ENCODE assay signal across 8 mouse cellular contexts in the genomic region with DNA sequence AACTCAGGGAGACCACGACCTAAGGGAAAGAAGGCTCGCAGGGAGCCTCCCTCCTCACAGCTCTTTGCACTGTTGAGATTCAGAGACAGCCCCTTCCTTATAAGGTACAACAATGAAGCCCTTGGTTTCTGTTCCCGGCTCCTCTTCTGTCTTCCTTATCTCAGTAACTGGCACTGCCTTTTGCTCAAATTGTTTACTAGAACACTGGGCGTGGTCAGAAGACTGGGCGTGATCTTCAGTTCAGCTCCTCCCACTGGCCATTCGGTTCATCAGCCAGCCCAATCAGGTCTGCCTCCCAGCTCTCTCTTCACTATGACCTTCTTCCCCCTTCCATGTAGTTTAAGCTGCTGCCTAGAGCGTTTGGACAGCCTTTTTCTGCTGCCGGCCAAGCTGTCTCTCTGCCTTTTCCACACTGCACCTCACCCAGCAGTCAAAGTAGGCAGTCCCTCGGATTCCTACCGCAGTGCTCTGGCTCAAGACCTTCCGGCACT. TPM values are rescaled to one million over a fixed set of nuclear protein-coding genes. Genes with fewer than 3 reads are reported as not detected.
DNase-seq lines count a peak whose midpoint lies in the region; ATAC-seq and TF ChIP-seq lines count a peak whose summit lies in the region.

No protein-coding gene starts in this region.

- no peaks in the 10 kb centered on the region for H3K27me3 ChIP-seq in forebrain, postnatal 0 days (ENCODE audit: insufficient read depth, low read length)
- no peaks in the 10 kb centered on the region for H3K27me3 ChIP-seq in hindbrain, embryonic 14.5 days (ENCODE audit: control insufficient read depth, insufficient read depth, low read length)
- no peaks in the 10 kb centered on the region for H3K27me3 ChIP-seq in liver, embryonic 11.5 days (replicated peaks; ENCODE audit: control insufficient read depth, insufficient read depth, low read length)
- H3K27me3 ChIP-seq in midbrain, postnatal 0 days (ENCODE audit: insufficient read depth, low read length): no peaks in the 10 kb centered on the region
- no peaks in the 10 kb centered on the region for H3K27me3 ChIP-seq in stomach, postnatal 0 days (ENCODE audit: control insufficient read depth, insufficient read depth, low read length)

- H3K9ac ChIP-seq in forebrain, postnatal 0 days: no peak overlapping the region
- H3K9ac ChIP-seq in hindbrain, embryonic 14.5 days: no peak overlapping the region
- peak overlapping the region; percentile 67 for H3K9ac ChIP-seq in liver, embryonic 11.5 days (ENCODE audit: low read depth, low read length)
- no peak overlapping the region for H3K9ac ChIP-seq in midbrain, postnatal 0 days (replicated peaks; ENCODE audit: low read length, poor library complexity, severe bottlenecking)
- H3K9ac ChIP-seq in stomach, postnatal 0 days (ENCODE audit: low read length): no peak overlapping the region

- ATAC-seq in forebrain, postnatal 0 days: 0 out of 2 replicates have a peak, but pooled peaks have one; percentile 16
- ATAC-seq in hindbrain, embryonic 14.5 days (ENCODE audit: low FRiP score): 0 out of 2 replicates have a peak, but pooled peaks have one; percentile 27
- ATAC-seq in liver, embryonic 11.5 days (replicated peaks; ENCODE audit: low FRiP score): peak; percentile 78
- ATAC-seq in midbrain, postnatal 0 days (ENCODE audit: low FRiP score): no peak
- ATAC-seq in stomach, postnatal 0 days (ENCODE audit: low FRiP score, low TSS enrichment): peak; percentile 56; the same call in 1 of the 2 replicates

- WGBS in forebrain, postnatal 0 days: 24% methylated on average over 11 of the region's 11 CpGs
- 19% methylated on average over 11 of the region's 11 CpGs for WGBS in hindbrain, embryonic 14.5 days
- WGBS in liver, embryonic 11.5 days: 4% methylated on average over 11 of the region's 11 CpGs
- 17% methylated on average over 11 of the region's 11 CpGs for WGBS in midbrain, postnatal 0 days
- WGBS in stomach, postnatal 0 days: 8% methylated on average over 11 of the region's 11 CpGs

- peak overlapping the region; percentile 54 for H3K27ac ChIP-seq in layer of hippocampus, adult 2 months
- no peak overlapping the region for H3K27ac ChIP-seq in forebrain, postnatal 0 days (ENCODE audit: low read depth, low read length)
- H3K27ac ChIP-seq in hindbrain, embryonic 14.5 days: no peak overlapping the region
- peak overlapping the region; percentile 87 for H3K27ac ChIP-seq in liver, embryonic 11.5 days (ENCODE audit: low read depth, low read length)
- no peak overlapping the region for H3K27ac ChIP-seq in midbrain, postnatal 0 days (ENCODE audit: low read depth, low read length)
- peak overlapping the region; percentile 73 for H3K27ac ChIP-seq in stomach, postnatal 0 days (replicated peaks)

- no peak for DNase-seq in layer of hippocampus, adult 2 months (ENCODE audit: low spot score in 2 of 2)
- no peak for DNase-seq in layer of hippocampus, postnatal 10 days (ENCODE audit: low spot score in 2 of 2)
- peak; percentile 87 for DNase-seq in c-Kit-positive CD71-negative TER-119-negative erythroid progenitor cells, embryonic 14.5 days (ENCODE audit: low read depth)
- DNase-seq in forebrain, postnatal 0 days: no peak
- no peak for DNase-seq in hindbrain, embryonic 14.5 days (ENCODE audit: low spot score)
- DNase-seq in liver, embryonic 11.5 days (ENCODE audit: low spot score): peak; percentile 76
- DNase-seq in midbrain, postnatal 0 days (ENCODE audit: low spot score): peak; percentile 43
- peak; percentile 64 for DNase-seq in stomach, postnatal 0 days (ENCODE audit: low spot score)

- H3K4me3 ChIP-seq in layer of hippocampus, adult 2 months: peak overlapping the region; percentile 17
- no peak overlapping the region for H3K4me3 ChIP-seq in forebrain, postnatal 0 days (ENCODE audit: low read depth, low read length)
- H3K4me3 ChIP-seq in hindbrain, embryonic 14.5 days (replicated peaks; ENCODE audit: low read length): peak overlapping the region; percentile 5; the same call in 1 of the 2 replicates
- peak overlapping the region; percentile 58 for H3K4me3 ChIP-seq in liver, embryonic 11.5 days (ENCODE audit: low read depth, low read length)
- H3K4me3 ChIP-seq in midbrain, postnatal 0 days (ENCODE audit: low read depth, low read length): 0 out of 2 replicates have a peak overlapping the region, but pooled peaks have one; percentile 1
- H3K4me3 ChIP-seq in stomach, postnatal 0 days (ENCODE audit: low read depth, low read length): peak overlapping the region; percentile 23

- TF ChIP-seq CTCF in layer of hippocampus, adult 2 months (conservative IDR thresholded peaks at IDR 0.05): no peak
- TF ChIP-seq CTCF in forebrain, postnatal 0 days (IDR thresholded peaks at IDR 0.05; ENCODE audit: low read depth): no peak
- no peak for TF ChIP-seq CTCF in midbrain, postnatal 0 days (IDR thresholded peaks at IDR 0.05)
- TF ChIP-seq CTCF in stomach, postnatal 0 days (IDR thresholded peaks at IDR 0.05; ENCODE audit: low read depth): peak; percentile 9; the same call in 1 of the 2 replicates

- H3K4me1 ChIP-seq in forebrain, postnatal 0 days (ENCODE audit: insufficient read depth): no peaks in the 10 kb centered on the region
- 0 out of 2 replicates have a peak, but pooled peaks cover 4% of the 10 kb centered on the region for H3K4me1 ChIP-seq in hindbrain, embryonic 14.5 days (replicated peaks; ENCODE audit: control insufficient read depth, insufficient read depth, low read length)
- peaks cover 23% of the 10 kb centered on the region for H3K4me1 ChIP-seq in liver, embryonic 11.5 days (replicated peaks; ENCODE audit: control insufficient read depth, insufficient read depth, low read length)
- no peaks in the 10 kb centered on the region for H3K4me1 ChIP-seq in midbrain, postnatal 0 days (ENCODE audit: insufficient read depth, low read length)
- no peaks in the 10 kb centered on the region for H3K4me1 ChIP-seq in stomach, postnatal 0 days (replicated peaks; ENCODE audit: control insufficient read depth, insufficient read depth)

- no peaks in the 10 kb centered on the region for H3K36me3 ChIP-seq in forebrain, postnatal 0 days (ENCODE audit: insufficient read depth)
- no peaks in the 10 kb centered on the region for H3K36me3 ChIP-seq in hindbrain, embryonic 14.5 days (replicated peaks; ENCODE audit: control insufficient read depth, insufficient read depth)
- no peaks in the 10 kb centered on the region for H3K36me3 ChIP-seq in liver, embryonic 11.5 days (ENCODE audit: control insufficient read depth, insufficient read depth, low read length)
- no peaks in the 10 kb centered on the region for H3K36me3 ChIP-seq in midbrain, postnatal 0 days (ENCODE audit: insufficient read depth, low read length)
- H3K36me3 ChIP-seq in stomach, postnatal 0 days (ENCODE audit: control insufficient read depth, insufficient read depth, low read length): no peaks in the 10 kb centered on the region

- H3K4me2 ChIP-seq in forebrain, postnatal 0 days (ENCODE audit: low read depth): peak overlapping the region; percentile 8; the same call in 1 of the 2 replicates
- H3K4me2 ChIP-seq in hindbrain, embryonic 14.5 days (replicated peaks): peak overlapping the region; percentile 40
- peak overlapping the region; percentile 65 for H3K4me2 ChIP-seq in liver, embryonic 11.5 days
- H3K4me2 ChIP-seq in midbrain, postnatal 0 days (ENCODE audit: low read depth, low read length, poor library complexity, severe bottlenecking): peak overlapping the region; percentile 33
- H3K4me2 ChIP-seq in stomach, postnatal 0 days (replicated peaks; ENCODE audit: low read depth): peak overlapping the region; percentile 44

- no peaks in the 10 kb centered on the region for H3K9me3 ChIP-seq in forebrain, postnatal 0 days (ENCODE audit: low read length)
- no peaks in the 10 kb centered on the region for H3K9me3 ChIP-seq in hindbrain, embryonic 14.5 days (ENCODE audit: control insufficient read depth, low read length)
- no peaks in the 10 kb centered on the region for H3K9me3 ChIP-seq in liver, embryonic 11.5 days (ENCODE audit: control insufficient read depth, low read length)
- no peaks in the 10 kb centered on the region for H3K9me3 ChIP-seq in midbrain, postnatal 0 days (ENCODE audit: low read length)
- no peaks in the 10 kb centered on the region for H3K9me3 ChIP-seq in stomach, postnatal 0 days (ENCODE audit: control insufficient read depth, low read length)

- no peak for TF ChIP-seq EP300 in stomach, postnatal 0 days (optimal IDR thresholded peaks at IDR 0.05)

RNA-seq across cellular contexts. Expression of gene Ak3, which starts 19.3 kb away (rescaled TPM):
- total RNA-seq in layer of hippocampus, adult 2 months (2021): 10 to 100 TPM; 51.5 to 53.0 TPM
- 10 to 100 TPM; 40.4 to 46.4 TPM for total RNA-seq in layer of hippocampus, postnatal 10 days (2021)
- 62.5 and 76.5 TPM in 2 replicates for total RNA-seq in forebrain, postnatal 0 days (2014; rRNA removed)
- polyA plus RNA-seq in forebrain, postnatal 0 days (2015; fragmentation: Nextera tagmentation; extraction: Ambion mirVana): 58.0 and 68.2 TPM in 2 replicates
- 69.8 and 88.2 TPM in 2 replicates for polyA plus RNA-seq in hindbrain, embryonic 14.5 days (2014; fragmentation: Nextera tagmentation; extraction: Ambion mirVana)
- polyA plus RNA-seq in liver, embryonic 11.5 days (2014; fragmentation: Nextera tagmentation; extraction: Ambion mirVana): 90.6 and 98.4 TPM in 2 replicates
- total RNA-seq in midbrain, postnatal 0 days (2014; rRNA removed): 75.4 and 99.4 TPM in 2 replicates
- 69.0 and 74.6 TPM in 2 replicates for polyA plus RNA-seq in midbrain, postnatal 0 days (2015; fragmentation: Nextera tagmentation; extraction: Ambion mirVana)
- polyA plus RNA-seq in stomach, postnatal 0 days (2015; fragmentation: Nextera tagmentation; extraction: Ambion mirVana): 141 and 150 TPM in 2 replicates

RNA-seq across cellular contexts. Expression of gene Rcl1, which starts 34.1 kb away (rescaled TPM):
- total RNA-seq in layer of hippocampus, adult 2 months (2021): 10 to 100 TPM; 19.3 to 22.0 TPM
- 10 to 100 TPM; 17.8 to 20.7 TPM for total RNA-seq in layer of hippocampus, postnatal 10 days (2021)
- total RNA-seq in forebrain, postnatal 0 days (2014; rRNA removed): 22.3 and 24.0 TPM in 2 replicates
- polyA plus RNA-seq in forebrain, postnatal 0 days (2015; fragmentation: Nextera tagmentation; extraction: Ambion mirVana): 29.6 and 31.8 TPM in 2 replicates
- polyA plus RNA-seq in hindbrain, embryonic 14.5 days (2014; fragmentation: Nextera tagmentation; extraction: Ambion mirVana): 30.8 and 34.8 TPM in 2 replicates
- 114 and 120 TPM in 2 replicates for polyA plus RNA-seq in liver, embryonic 11.5 days (2014; fragmentation: Nextera tagmentation; extraction: Ambion mirVana)
- 23.6 and 26.1 TPM in 2 replicates for total RNA-seq in midbrain, postnatal 0 days (2014; rRNA removed)
- polyA plus RNA-seq in midbrain, postnatal 0 days (2015; fragmentation: Nextera tagmentation; extraction: Ambion mirVana): 34.6 and 37.8 TPM in 2 replicates
- polyA plus RNA-seq in stomach, postnatal 0 days (2015; fragmentation: Nextera tagmentation; extraction: Ambion mirVana): 26.0 and 27.7 TPM in 2 replicates

Comparison
In these comparisons a context has a peak if more than half of its experiments do, and no peak if none do; other contexts are left out.
1. DNase-seq: peak in c-Kit-positive CD71-negative TER-119-negative erythroid progenitor cells, embryonic 14.5 days (single experiment), liver, embryonic 11.5 days (single experiment), midbrain, postnatal 0 days (single experiment) and stomach, postnatal 0 days (single experiment); none in layer of hippocampus, adult 2 months (0 of 2), layer of hippocampus, postnatal 10 days (0 of 2), forebrain, postnatal 0 days (single experiment) and hindbrain, embryonic 14.5 days (single experiment).
2. H3K27ac ChIP-seq: peak in layer of hippocampus, adult 2 months (single experiment), liver, embryonic 11.5 days (single experiment) and stomach, postnatal 0 days (single experiment); none in forebrain, postnatal 0 days (single experiment), hindbrain, embryonic 14.5 days (single experiment) and midbrain, postnatal 0 days (single experiment).
3. H3K4me2 ChIP-seq: peak in every context shown above with its lines; median percentile 65 in liver, embryonic 11.5 days; 44 in stomach, postnatal 0 days; 40 in hindbrain, embryonic 14.5 days; 33 in midbrain, postnatal 0 days; 8 in forebrain, postnatal 0 days.